Mouse (Mus musculus) lung, postnatal 10 days (tissue): Measurements from ENCODE around the gene Alk.

Experiments
- DNase-seq: peaks from one replicate; pipeline ENCODE4 v3.0.0; 2021

The Alk gene

GRCm38 (mm10) chr17:72120278-72120677 is 484.1 kb downstream of the Alk start:
- no peak for DNase-seq

- no peak for DNase-seq
Observed at GRCm38 (mm10) chr17:72118376-72118775, 486.1 kb downstream of the Alk start.

- no peak for DNase-seq
Observed at GRCm38 (mm10) chr17:72115271-72115944, 489.0 kb downstream of the Alk start.

GRCm38 (mm10) chr17:72112004-72112403 is 492.4 kb downstream of the Alk start:
- DNase-seq: no peak

GRCm38 (mm10) chr17:72111528-72111927 is 492.9 kb downstream of the Alk start:
- DNase-seq: peak; percentile 34

- no peak for DNase-seq
Observed at GRCm38 (mm10) chr17:72087261-72087703, 517.1 kb downstream of the Alk start.

- no peak for DNase-seq
Observed at GRCm38 (mm10) chr17:72081396-72081795, 523.0 kb downstream of the Alk start.

GRCm38 (mm10) chr17:72076306-72076921 is 528.0 kb downstream of the Alk start:
- DNase-seq: peak; percentile 41

- no peak for DNase-seq
Observed at GRCm38 (mm10) chr17:72071871-72072270, 532.6 kb downstream of the Alk start.

- peak; percentile 31 for DNase-seq
Observed at GRCm38 (mm10) chr17:72068176-72068575, 536.3 kb downstream of the Alk start.

GRCm38 (mm10) chr17:72062978-72063377 is 541.4 kb downstream of the Alk start:
- DNase-seq: no peak

GRCm38 (mm10) chr17:72059312-72059711 is 545.1 kb downstream of the Alk start:
- no peak for DNase-seq

GRCm38 (mm10) chr17:72045671-72046070 is 558.8 kb downstream of the Alk start:
- no peak for DNase-seq

GRCm38 (mm10) chr17:72043667-72044390 is 560.6 kb downstream of the Alk start:
- no peak for DNase-seq

- peak; percentile 76 for DNase-seq
Observed at GRCm38 (mm10) chr17:72043001-72043666, 561.3 kb downstream of the Alk start.

GRCm38 (mm10) chr17:72039176-72039948 is 565.1 kb downstream of the Alk start:
- DNase-seq: no peak

GRCm38 (mm10) chr17:72038371-72038770 is 566.1 kb downstream of the Alk start:
- DNase-seq: no peak

- no peak for DNase-seq
Observed at GRCm38 (mm10) chr17:72030672-72031071, 573.8 kb downstream of the Alk start.

- DNase-seq: peak; percentile 34
Observed at GRCm38 (mm10) chr17:72023323-72023722, 581.1 kb downstream of the Alk start.

GRCm38 (mm10) chr17:72021733-72022669 is 582.4 kb downstream of the Alk start:
- DNase-seq: peak; percentile 9

- no peak for DNase-seq
Observed at GRCm38 (mm10) chr17:72017329-72017728, 587.1 kb downstream of the Alk start.
